Mouse (Mus musculus) layer of hippocampus, postnatal 25 days (tissue): ENCODE data around the gene Slc4a7. TPM values are rescaled to one million over a fixed set of nuclear protein-coding genes. Genes with fewer than 3 reads are reported as not detected.
"Not testable (repeated sequence)": the region's sequence is repeated elsewhere in the genome, so short reads cannot be mapped to it uniquely, and the experiment has no call there.

Experiments
- DNase-seq, 2 experiments: peaks; one replicate each; pipeline ENCODE4 v3.0.0; 2022; ENCODE audit warnings: mixed read lengths in 2 of 2, low spot score in 1 of 2; ENCODE audit errors: extremely low spot score in 1 of 2
- total RNA-seq, 2 experiments: library from RNA; stranded (reverse); gene quantifications; 2 replicates each; pipeline ENCODE4 v1.2.3; 2021

The Slc4a7 gene
- total RNA-seq, 2 experiments from 2014 or later, result 40.1 to 48.5 TPM

- no peak for DNase-seq
Measured at GRCm38 (mm10) chr14:14789840-14790470, 87.9 kb downstream of the Slc4a7 start.

GRCm38 (mm10) chr14:14799861-14800260 lies 97.8 kb downstream of the Slc4a7 start:
- no peak for DNase-seq

- no peak for DNase-seq
Measured at GRCm38 (mm10) chr14:14800332-14800731, 98.3 kb downstream of the Slc4a7 start.

- DNase-seq, result no peak
Measured at GRCm38 (mm10) chr14:14800810-14801209, 98.7 kb downstream of the Slc4a7 start.

GRCm38 (mm10) chr14:14803115-14803514 lies 101.0 kb downstream of the Slc4a7 start, which contains the start of gene Nek10:
Gene Nek10, plus strand, starts transcription at chr14:14803415.
- DNase-seq, result not testable (repeated sequence)

- peak; percentile 12 to 26 for DNase-seq
Measured at GRCm38 (mm10) chr14:14803921-14804517, 101.9 kb downstream of the Slc4a7 start.

- no peak for DNase-seq
Measured at GRCm38 (mm10) chr14:14804518-14805212, 102.6 kb downstream of the Slc4a7 start.

GRCm38 (mm10) chr14:14832520-14833240 lies 130.6 kb downstream of the Slc4a7 start:
- DNase-seq, result peak; percentile 22 to 37

- no peak for DNase-seq
Measured at GRCm38 (mm10) chr14:14833498-14833897, 131.4 kb downstream of the Slc4a7 start.

GRCm38 (mm10) chr14:14834266-14834665 lies 132.2 kb downstream of the Slc4a7 start:
- peak in 1 of 2 experiments; percentile 28 for DNase-seq

- DNase-seq, result no peak
Measured at GRCm38 (mm10) chr14:14837627-14838026, 135.5 kb downstream of the Slc4a7 start.

- no peak for DNase-seq
Measured at GRCm38 (mm10) chr14:14838109-14838508, 136.0 kb downstream of the Slc4a7 start.

- no peak for DNase-seq
Measured at GRCm38 (mm10) chr14:14842734-14843530, 140.9 kb downstream of the Slc4a7 start.

Other genes with a start within 250 kb of the Slc4a7 start
- 1 to 10 TPM; 3.4 to 4.3 TPM for gene Nek10, start 101.1 kb downstream of the Slc4a7 start, total RNA-seq